Mouse (Mus musculus) cerebellum, postnatal 14 days (tissue): ENCODE results near the gene Erc2.

Experiments
- DNase-seq, 2 experiments: peaks; one replicate each; pipeline ENCODE4 v3.0.0; 2021; ENCODE audit warnings: mixed read lengths in 2 of 2

The Erc2 gene

DNA sequence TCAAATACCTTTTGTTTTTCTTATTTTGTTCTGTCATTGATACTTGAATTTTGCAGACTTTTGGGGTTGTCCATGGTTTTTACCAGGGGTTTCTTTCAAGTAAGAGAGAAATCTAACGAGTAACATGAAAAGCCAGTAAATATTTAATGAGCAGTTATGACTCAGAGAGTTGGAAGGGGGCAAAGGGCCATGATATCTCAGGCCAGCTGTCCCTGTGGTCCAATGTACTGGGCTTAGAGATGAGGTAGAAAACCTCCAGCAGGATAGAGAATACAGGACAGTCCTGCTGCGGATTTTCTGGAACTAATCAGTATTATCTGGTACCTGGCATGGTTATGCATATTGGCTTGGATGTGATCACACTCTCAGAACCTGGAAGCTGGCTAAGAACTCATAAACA lies 701.5 kb downstream of the Erc2 start:
- no peak for DNase-seq

DNA sequence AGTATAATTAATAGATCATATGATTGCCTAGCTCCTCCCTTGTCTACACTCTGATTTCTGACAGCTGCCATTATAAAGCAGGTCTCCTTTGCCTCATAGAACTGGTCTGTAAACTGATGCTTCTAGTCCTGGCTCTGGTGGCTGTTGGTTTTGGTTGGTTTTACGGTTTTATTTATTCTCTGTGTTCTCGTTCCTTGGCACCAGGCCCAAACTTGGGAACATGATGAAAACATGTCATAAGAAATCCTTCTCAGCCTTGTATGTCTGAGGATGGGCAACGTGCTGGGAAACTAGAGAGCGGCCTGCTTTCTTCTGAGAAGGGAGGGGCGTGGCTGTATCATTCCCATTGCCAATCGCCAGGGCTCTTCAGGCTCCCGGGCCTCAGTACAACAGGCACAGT lies 704.2 kb downstream of the Erc2 start:
- DNase-seq: peak in 1 of 2 experiments; percentile 12

DNA sequence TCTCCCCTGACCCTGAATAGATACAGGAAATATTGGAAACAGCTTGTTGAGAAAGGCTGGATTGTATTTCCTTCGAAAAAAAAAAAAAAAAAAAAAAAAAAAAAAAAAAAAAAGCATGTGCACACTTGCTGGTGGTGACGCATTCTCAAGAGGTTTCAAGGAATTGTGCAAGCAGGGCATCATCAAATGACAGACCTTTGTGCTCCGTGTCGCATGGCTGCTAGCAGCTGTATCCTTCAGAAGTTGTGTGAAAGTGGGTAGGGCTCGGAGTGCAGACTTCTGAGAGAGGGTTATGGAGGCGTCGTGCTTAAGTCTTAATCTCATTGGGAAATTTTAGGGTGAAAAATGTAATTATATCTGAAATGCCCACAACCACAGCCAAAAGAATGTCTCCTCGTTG lies 706.3 kb downstream of the Erc2 start:
- DNase-seq: no peak

DNA sequence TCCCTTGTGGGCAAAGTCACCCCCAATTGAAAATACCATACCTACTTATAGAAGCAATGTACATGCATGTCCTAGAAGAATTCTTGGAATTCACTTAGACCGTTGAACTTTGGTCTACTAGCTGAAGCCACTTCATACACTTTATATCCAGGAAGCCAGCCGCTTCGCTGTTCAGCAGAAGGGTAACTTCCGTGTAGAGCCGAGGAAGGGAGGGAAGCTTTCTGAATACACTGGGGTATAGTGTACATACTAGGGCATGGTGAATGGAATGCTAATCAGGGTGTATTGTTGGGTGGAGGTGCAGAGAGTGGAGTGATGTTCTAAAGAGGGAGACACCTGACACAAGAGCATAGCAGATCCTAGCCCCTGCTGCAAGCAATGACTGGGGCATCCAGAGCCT lies 708.9 kb downstream of the Erc2 start:
- no peak for DNase-seq

DNA sequence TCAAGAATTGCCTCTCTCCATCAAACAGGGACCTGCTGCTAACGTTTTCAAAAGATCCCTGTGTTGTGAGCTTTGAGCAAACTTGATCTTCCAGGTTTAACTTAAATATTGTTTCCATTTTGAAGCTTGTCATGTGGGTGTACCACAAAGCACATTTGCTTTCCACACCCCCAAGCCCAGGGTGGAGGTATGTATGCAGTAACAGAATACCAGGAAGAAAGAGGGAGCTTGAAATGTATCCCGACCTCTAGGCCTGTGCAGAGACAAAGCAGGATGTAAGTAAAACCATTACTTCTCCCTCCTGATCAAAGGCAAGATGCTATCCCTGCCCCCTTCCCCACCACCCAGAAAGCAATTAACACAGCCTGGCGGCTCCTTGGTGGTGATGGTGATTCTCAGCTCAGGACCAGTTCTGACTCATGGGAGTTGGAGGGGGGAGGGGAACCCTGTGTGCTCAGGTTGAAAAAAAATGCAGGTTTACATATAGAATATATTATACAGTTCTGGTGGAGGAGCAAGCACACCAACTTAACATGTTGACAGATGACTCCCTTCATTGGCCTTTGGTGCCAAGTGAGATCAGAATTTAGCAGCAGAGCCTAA lies 710.2 kb downstream of the Erc2 start:
- DNase-seq: no peak

DNA sequence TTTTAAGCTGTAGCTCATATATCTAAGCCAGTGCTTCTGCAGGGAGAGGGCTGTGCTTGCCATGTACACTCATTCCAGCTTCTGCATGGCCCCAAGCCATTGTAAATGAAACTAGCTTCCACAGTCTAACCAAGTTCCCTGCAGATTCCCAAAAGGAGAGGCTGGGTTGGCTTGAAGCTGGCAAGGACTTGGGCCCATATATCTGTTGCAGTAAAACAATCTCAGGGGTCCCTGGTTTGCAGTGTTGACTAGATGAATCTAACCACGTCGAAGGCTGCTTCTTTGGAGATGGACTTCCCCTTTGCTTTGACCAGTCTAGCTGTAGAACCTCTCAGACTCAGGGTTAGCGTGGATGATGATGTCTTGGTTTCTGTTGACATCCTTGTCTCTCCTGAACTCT lies 716.9 kb downstream of the Erc2 start:
- no peak for DNase-seq

DNA sequence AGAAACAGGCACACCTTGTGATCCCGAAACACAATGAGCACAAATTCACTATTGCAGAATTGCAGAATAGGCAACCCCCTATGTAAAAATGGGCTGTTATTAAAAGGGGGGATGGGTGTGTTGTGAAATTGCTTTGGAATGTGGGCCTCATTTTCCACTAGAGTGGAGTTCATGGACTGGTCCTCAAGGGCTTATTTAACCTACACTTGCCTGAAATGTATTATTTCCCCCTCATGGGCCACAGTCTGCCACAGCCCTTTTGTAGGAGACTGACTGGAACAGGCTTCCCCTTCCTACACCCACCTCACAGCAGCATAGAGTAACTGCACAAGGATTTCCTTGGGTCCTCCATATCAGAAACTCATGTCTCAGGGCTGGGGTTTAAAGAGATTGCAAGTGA lies 726.9 kb downstream of the Erc2 start:
- no peak for DNase-seq

DNA sequence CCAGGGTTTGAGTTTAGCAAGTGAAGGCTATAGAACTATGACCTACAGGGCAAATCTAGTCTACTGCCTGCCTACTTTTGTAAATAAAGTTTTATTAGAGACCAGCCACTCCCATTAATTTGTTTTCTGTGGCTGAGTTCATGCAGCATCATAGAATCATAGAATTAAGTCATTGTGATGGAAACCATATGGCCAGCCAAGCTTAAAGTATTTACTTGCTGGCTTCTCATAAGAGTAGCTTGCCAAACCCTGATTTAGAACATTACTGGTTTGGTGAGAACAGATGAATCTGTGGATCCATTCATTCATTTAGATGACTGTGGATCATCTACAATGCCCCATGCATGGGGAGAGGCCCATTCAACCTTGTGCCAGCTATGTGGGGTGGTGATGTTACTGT lies 733.8 kb downstream of the Erc2 start:
- DNase-seq: no peak

DNA sequence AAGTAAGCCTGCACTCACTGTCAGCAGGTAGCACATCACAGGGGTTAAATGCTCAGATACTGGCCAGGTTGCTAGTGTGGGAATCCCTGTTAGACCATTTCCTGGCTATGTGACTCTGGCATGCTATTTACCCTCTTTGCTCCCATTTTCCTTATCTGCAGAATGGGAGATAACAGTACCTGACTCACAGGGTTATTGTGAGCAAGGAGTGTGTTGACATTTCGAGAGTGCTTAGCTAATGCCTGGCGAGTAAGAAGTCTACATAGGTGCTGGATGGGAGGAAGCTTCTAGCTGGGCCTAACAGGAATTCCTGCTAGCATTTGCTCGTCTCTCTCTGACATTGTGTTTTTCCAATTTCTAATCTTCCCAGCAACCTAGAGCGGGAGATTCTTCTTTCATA lies 737.3 kb downstream of the Erc2 start:
- no peak for DNase-seq

DNA sequence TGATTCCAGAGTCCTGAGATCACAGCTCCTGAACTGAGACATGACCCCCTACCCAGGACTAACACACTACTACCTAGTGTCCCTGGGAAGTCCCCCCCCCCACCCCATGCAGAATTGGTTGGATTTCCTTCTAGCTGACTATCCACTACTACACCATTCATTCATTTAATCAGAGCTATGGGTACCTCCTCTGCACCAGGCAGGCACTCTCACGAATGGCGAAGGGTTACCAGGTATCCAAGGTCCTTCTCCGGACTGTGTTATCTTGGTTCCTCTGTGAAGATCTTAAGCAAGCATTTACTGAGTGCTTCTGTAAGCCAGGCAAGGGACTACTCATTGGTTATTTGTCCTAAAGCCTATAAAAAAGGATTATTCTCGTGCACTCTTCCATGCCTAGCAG lies 737.8 kb downstream of the Erc2 start:
- DNase-seq: no peak

DNA sequence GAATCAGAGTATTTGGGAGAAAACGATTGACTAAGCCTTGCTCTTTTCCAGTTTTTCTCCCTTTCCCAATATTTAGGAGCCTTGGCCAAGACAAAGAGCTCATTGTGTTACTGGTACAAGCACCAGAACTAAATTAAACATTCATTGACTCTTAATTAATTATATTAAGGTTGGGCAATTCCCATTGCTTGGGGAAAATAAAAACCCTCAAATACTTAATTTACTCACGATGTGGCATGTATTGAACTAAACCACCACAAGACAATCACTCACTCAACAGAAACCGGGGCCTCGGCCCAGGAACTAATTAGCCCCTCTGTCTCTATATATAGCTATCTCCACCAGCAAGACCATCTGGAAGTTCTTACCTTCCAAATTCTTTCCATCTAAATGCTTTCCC lies 740.1 kb downstream of the Erc2 start:
- DNase-seq: no peak

DNA sequence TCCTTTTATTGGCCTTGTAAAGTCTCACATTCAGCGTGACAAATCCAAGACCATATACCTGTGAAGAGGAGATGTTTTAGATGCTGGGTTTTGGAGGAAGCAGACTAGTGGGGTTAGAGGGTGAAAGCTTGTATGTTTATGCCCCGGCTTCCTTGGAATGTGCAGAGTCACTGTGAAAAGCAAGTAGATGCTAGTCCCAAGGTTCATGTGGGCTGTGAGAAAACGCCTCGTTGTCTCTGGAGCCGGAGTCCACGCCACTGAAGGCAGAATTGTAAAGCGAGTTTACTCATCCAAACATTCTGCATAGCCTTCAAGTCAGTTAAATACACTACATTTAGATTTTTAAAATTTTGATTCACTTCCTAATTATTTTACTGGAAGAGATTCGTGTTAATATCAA lies 748.5 kb downstream of the Erc2 start:
- DNase-seq: no peak

DNA sequence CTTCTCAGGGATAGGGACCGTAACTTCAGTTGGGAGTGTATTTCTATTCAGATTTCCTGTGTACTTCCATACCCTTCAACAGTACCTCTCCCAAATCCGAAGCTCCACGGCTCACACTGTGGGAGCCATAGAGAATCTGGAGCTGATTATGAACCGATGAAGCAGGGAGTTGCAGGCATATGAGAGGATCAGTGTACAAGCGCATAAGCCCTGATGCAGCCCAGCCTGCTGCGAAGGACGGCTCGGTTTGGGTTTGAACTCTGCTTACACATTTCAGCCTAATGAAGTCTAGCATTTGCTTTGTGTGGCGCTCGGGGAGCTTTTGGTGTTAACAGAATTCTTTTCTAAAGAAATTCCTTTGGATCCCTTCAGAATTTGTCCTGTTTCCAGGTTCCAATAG lies 749.4 kb downstream of the Erc2 start:
- no peak for DNase-seq

DNA sequence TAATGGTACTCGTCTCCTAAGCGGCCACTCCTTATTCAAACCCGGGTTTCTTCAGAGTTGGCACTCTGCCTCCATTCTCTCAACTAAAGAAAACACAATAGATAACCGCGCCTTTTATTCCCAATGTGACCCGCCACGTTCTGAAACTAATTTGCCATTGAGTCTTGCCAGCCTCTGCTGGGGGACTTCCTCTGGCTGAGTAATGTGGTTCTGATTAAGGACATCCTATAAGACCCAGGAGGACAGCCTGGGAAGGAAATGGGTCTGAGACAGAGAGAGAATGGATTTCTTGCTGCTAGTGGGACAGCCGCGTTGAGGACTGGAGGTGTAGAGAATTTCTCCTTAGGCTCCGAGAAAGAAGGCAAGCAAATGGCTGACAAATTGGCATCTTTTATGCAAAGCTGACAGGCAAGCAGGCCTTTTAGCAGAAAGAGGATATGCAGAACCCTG lies 753.4 kb downstream of the Erc2 start:
- DNase-seq: peak in 1 of 2 experiments; percentile 6

DNA sequence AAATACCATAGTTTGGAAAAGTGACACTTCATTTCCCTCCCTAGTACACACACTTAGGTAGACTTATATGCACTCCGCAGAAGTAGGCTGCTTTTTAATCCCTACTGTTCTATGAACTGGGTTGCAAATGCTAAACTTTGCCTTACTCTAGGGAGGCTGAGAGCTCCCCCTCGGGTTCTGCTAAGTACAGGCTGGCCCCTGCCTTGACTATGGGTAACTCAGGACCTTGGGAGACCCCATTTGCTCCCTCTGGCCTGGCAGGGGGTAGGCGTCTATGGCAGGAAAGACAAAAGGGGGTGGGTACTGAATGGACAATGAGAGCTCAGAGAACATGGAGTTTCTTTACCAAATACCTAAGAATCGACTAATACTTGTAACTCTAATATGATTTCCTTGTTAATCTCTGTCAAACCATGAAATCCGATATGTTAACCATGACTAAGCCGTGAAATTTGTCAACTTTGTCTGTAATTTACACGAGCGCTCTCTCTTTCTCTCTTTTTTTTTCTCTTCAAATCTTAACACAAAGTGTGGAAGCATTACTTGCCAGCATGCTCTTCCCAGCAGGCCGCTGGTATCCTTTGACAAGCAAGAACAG lies 754.1 kb downstream of the Erc2 start:
- DNase-seq: no peak

DNA sequence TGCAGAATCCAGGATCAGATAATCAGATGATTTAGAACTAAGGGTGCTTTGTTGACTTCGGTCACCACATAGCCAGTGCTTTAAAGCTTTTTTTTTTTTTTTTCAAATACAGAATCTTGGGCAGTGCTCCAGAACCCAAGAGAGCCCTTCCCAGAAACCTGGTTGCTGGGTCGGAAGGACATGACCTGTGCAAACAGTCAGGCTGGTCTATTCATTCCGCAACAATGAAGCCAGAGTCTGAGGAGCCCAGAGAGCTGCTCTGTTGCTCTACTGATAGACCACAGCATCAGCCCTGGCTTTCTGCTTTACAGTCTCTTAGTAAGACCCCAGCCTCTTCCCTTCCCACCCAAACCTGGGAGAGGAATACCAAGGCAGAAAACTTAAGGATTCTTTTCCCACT lies 755.3 kb downstream of the Erc2 start:
- no peak for DNase-seq

DNA sequence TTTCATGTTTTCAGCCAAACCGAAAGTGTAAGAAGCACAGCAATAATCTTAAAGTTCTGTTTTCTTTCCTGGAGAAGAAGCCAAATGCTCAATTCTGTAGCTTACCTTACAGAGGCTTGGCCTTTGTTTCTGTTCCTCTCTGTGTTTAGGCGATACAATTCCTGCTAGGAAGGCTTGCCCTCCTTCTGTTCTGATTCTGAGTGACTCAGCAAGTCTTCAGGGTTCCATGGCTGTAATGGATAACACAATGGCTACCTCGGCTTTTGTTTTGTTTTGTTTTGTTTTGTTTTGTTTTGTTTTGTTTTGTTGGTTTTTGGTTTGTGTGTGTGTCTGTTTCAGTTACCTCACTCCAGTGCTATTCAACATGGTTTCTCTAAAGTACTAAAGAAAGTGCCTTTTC lies 757.9 kb downstream of the Erc2 start:
- no peak for DNase-seq

DNA sequence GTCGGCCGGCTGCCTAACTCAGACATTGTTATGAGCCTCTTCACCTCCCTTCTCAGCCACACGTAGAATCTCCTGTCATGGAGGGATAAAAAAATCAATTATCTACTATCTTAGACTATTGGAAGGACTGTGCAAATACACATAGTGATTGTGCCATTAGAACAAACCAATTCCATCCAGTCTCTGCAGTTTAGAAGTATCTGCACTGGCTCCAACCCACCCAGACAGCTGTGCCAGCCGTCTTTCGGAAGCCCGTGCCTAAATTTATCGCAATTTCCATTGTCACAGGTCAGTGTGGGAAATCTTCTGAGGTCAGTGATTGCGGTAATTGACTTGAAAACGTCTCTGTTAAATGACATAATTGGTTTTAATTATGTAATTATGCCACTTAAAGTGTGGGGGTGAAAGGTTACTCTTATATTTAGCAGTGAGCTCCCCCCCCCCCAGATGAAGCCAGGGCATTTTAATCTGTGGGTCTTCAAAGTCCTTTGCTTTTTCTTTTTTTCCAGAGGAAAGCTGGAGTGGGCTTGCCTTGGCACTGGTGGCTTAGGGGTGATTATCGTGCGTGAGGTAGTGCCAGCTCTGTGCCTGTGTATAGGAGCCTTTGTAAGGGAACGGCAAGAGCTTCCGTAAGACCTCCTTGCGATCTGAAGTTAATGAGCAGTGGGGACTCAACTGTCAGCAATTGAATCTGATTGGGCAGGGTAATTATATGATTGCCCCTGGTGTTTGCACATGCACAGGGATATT lies 759.7 kb downstream of the Erc2 start:
- no peak for DNase-seq

DNA sequence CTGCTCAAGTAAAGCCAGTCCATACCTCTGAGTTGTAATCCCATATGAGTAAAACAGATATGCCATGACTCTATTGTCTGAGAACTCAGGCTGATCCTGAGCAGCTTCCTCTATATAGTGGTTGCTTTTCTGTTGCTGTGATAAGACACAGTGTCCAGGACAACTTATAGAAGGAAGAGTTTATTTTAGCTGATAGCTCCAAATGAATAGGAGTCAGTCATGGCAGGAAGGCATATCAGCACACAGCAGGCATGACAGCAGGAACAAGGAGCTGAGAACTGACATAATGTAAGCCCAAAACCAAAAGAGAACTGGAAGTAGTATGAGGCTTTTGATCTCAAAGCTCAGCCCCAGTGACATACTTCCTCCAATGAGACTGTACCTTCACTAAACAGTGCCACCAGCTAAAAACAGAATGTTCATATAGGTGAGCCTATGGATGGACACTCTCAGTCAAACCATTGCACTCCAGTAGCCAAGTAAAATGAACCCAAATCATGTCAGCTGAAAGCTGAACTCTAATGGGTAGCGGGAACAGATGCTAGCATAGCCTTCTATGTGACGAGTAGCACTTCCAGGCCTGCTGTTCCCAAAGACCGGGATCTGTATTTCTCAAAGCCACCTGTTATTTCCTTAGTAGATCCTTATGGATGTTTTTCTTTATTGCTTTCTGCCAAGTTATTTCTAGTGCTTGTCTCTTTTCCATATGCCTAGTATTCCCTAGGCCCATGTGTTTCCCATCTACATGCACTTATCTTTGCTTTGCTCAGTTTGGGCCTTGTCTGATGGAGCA lies 764.8 kb downstream of the Erc2 start:
- no peak for DNase-seq

DNA sequence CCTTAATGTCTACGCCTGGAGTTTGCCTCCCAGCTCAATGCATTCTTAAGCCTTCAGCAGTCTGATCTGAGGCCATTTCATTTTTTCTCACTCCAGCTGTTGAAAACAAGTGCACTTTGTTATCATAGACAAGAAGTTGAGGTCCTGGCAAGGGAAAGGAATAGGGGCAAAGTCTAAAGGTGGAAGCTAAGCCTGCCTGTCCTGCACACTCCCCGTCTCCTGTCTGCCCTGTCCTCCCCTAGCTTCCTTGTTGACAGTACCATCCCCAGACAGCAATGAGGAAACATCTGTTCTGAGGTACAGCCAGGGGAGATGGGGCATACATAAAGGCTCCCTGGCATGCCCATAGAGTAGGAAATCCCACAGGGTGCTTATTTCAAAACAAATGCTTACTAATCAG lies 776.7 kb downstream of the Erc2 start:
- DNase-seq: no peak

DNA sequence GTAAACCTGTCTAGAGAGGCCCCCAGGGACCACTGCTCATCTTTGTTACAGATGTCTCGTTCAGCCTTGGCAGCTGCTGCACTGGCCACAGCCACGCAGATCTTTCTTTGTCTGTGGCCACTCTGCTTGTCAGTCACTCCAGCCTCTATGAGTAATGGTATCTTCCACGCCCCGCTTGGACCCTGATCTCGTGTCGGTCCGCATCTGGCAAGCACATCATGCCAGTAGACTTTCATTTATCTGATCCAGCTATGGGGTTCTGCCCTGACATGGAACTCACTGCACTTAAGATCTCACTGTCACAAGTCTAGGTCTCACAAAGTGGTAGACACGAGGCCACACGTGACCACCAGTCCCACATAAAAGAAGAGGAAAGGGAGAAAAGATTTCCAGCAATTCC lies 777.7 kb downstream of the Erc2 start:
- no peak for DNase-seq

DNA sequence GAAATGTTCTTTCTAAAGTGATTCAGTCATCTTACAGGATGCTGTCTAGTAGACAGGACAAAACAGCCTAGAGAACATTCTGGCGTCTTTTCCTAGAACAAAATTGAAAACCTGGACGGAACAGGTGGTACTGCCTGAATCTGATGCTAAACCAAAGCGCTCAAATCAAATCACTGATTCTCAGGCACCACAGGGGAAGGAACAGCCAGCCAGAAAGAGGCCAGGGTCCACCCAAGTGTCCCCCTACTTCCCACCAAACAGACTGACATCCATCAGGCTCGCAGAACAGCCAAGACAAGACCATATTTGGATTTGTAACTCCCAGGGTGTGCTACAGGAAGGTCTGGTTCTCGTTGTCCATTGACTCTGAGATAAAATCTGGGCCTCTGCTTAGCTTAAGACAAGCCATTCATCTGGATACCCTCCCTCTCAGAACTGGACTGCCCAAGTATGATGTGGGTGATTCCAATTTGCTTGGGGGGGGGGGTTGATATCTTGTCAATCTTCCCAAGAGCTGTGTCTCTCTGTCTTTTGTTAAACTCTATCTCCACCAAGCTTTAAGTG lies 783.1 kb downstream of the Erc2 start:
- DNase-seq: peak; percentile 49 to 69

DNA sequence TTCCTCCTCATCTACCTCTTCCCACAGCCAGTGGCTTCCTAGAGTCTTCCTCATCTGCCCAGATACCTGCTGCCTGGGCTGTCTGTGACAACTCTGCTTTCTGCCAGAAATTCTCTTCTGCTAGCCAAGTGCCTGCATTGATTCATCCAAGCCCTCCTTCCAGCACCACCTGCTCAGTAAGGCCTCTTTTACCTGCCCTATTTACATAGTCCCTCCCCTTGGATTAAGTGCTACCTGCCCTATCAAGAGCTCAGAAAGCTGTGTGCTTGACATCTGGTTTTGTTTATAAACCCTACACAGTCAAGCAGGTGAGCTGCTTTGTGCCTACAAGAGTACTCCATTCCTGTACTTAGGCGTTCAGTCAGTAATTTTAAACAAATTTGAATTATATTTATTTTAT lies 787.2 kb downstream of the Erc2 start:
- DNase-seq: no peak
